18 mouse cellular contexts compared by ENCODE assay signal in the genomic region with DNA sequence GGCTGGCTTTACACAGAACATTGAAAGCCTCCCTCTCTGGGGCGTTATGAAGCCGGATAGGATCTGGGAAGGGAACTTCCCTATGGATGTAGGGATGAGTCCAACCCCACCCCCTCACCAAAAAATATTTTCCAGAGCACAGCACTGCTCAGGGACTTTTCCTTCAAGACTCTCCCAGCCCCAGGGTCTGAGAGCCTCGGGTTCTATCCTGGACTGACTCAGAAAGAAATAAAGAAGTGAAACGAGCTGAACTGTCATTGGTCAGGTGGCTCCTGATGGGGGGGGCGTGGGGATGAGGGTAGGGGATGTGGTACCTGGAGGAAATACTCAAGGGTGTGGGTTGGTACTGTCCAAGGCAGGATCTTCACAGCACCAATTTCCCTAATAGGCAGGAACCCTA.
DNase-seq lines count a peak whose midpoint lies in the region; ATAC-seq and TF ChIP-seq lines count a peak whose summit lies in the region.
"Had no signal": no experiment of that assay in that cellular context is flagged by ENCODE, and none has a peak within 500 bp of the region (broad histone marks: within the 10 kb centered on the region; RNA-seq: fewer than 3 reads in every experiment).

No protein-coding gene starts in this region.

- no peak overlapping the region for H3K4me2 ChIP-seq in heart, embryonic 15.5 days
- peak overlapping the region; percentile 56 for H3K4me2 ChIP-seq in liver, postnatal 0 days (ENCODE audit: low read depth, low read length)
- H3K4me2 ChIP-seq: forebrain, embryonic 12.5 days; heart, embryonic 11.5 days; lung, embryonic 15.5 days; neural tube, embryonic 13.5 days had no signal

- no peaks in the 10 kb centered on the region for H3K9me3 ChIP-seq in heart, embryonic 15.5 days (replicated peaks)
- H3K9me3 ChIP-seq in liver, postnatal 0 days (ENCODE audit: low read length), result no peaks in the 10 kb centered on the region
- H3K9me3 ChIP-seq: forebrain, embryonic 12.5 days; lung, embryonic 15.5 days; neural tube, embryonic 13.5 days had no signal

- no peak for TF ChIP-seq CTCF in liver, postnatal 0 days (IDR thresholded peaks at IDR 0.05; ENCODE audit: low read depth)

- no peaks in the 10 kb centered on the region for H3K36me3 ChIP-seq in heart, embryonic 15.5 days
- H3K36me3 ChIP-seq in liver, postnatal 0 days (replicated peaks; ENCODE audit: insufficient read depth, low read length), result no peaks in the 10 kb centered on the region
- H3K36me3 ChIP-seq: forebrain, embryonic 12.5 days; lung, embryonic 15.5 days; neural tube, embryonic 13.5 days had no signal

- no peaks in the 10 kb centered on the region for H3K27me3 ChIP-seq in heart, embryonic 15.5 days
- no peaks in the 10 kb centered on the region for H3K27me3 ChIP-seq in liver, postnatal 0 days (ENCODE audit: insufficient read depth, low read length)
- H3K27me3 ChIP-seq: forebrain, embryonic 12.5 days; lung, embryonic 15.5 days; neural tube, embryonic 13.5 days had no signal

- 62% methylated on average over 5 of the region's 5 CpGs for WGBS in heart, embryonic 15.5 days
- WGBS in liver, postnatal 0 days (ENCODE audit: insufficient replicate concordance), result 51% methylated on average over 5 of the region's 5 CpGs

- no peak for ATAC-seq in heart, embryonic 15.5 days (replicated peaks; ENCODE audit: insufficient number of reproducible peaks, insufficient read depth, low FRiP score, low read depth)
- ATAC-seq in liver, postnatal 0 days, result no peak
- ATAC-seq: hindbrain, postnatal 0 days had no signal

- H3K4me1 ChIP-seq in heart, embryonic 15.5 days (replicated peaks), result peaks cover 30% of the 10 kb centered on the region
- peaks cover 49% of the 10 kb centered on the region for H3K4me1 ChIP-seq in liver, postnatal 0 days (ENCODE audit: insufficient read depth)

- intact Hi-C loops in heart, postnatal 25 days (cut with DNase I), result no loop called here

- peak overlapping the region; percentile 29 for H3K27ac ChIP-seq in heart, embryonic 15.5 days
- H3K27ac ChIP-seq in liver, postnatal 0 days (ENCODE audit: low read depth), result peak overlapping the region; percentile 69; the same call in 1 of the 2 replicates
- H3K27ac ChIP-seq: forebrain, embryonic 12.5 days; hindbrain, postnatal 0 days; lung, embryonic 15.5 days; neural tube, embryonic 13.5 days had no signal

- H3K9ac ChIP-seq in heart, embryonic 15.5 days, result no peak overlapping the region
- H3K9ac ChIP-seq in liver, postnatal 0 days (replicated peaks), result no peak overlapping the region
- H3K9ac ChIP-seq: forebrain, embryonic 12.5 days; lung, embryonic 15.5 days; neural tube, embryonic 13.5 days had no signal

- no peak for DNase-seq in heart, postnatal 25 days (ENCODE audit: low spot score)
- peak; percentile 72 to 76 for DNase-seq in spleen, postnatal 36 days (ENCODE audit: low spot score in 2 of 2)
- DNase-seq in spleen, adult 12 weeks (ENCODE audit: low spot score), result no peak
- no peak for DNase-seq in liver, postnatal 0 days
- DNase-seq in adrenal gland, postnatal 4 days (ENCODE audit: low spot score in 2 of 2), result no peak
- DNase-seq in thymus, postnatal 4 days, result no peak
- DNase-seq: adrenal gland, postnatal 10 days; cerebellum, adult 9-11 months; embryo, embryonic 11 days; kidney, adult 9 months; kidney, postnatal 4 days; layer of hippocampus, postnatal 36 days had no signal

- no peak for TF ChIP-seq EP300 in liver, postnatal 0 days (IDR thresholded peaks at IDR 0.05; ENCODE audit: low read depth)

- H3K4me3 ChIP-seq in heart, embryonic 15.5 days, result no peak overlapping the region
- H3K4me3 ChIP-seq in liver, postnatal 0 days (ENCODE audit: low read depth, low read length), result peak overlapping the region; percentile 32
- H3K4me3 ChIP-seq: forebrain, embryonic 12.5 days; lung, embryonic 15.5 days; neural tube, embryonic 13.5 days had no signal

Comparison
In these comparisons a context has a peak if more than half of its experiments do, and no peak if none do; other contexts are left out.
1. DNase-seq: peak in spleen, postnatal 36 days (2 of 2); none in heart, postnatal 25 days (single experiment), spleen, adult 12 weeks (single experiment), liver, postnatal 0 days (single experiment), adrenal gland, postnatal 4 days (0 of 2) and thymus, postnatal 4 days (single experiment).